Mouse (Mus musculus) frontal cortex, postnatal 25 days (tissue): ENCODE measurements at regions not wholly inside any gene's neighbourhood (a gene's known extent, or its start where the extent isn't known, plus 50 kb on each side); places are given as distances from the start of the nearest gene placed in this dataset.
A peak's percentile ranks its signal among the peaks of the same experiment; 100 is the strongest.

Source experiments
- DNase-seq, 2 experiments: peaks; one replicate each; pipeline ENCODE4 v3.0.0; 2022; ENCODE audit warnings: low spot score in 2 of 2

DNA sequence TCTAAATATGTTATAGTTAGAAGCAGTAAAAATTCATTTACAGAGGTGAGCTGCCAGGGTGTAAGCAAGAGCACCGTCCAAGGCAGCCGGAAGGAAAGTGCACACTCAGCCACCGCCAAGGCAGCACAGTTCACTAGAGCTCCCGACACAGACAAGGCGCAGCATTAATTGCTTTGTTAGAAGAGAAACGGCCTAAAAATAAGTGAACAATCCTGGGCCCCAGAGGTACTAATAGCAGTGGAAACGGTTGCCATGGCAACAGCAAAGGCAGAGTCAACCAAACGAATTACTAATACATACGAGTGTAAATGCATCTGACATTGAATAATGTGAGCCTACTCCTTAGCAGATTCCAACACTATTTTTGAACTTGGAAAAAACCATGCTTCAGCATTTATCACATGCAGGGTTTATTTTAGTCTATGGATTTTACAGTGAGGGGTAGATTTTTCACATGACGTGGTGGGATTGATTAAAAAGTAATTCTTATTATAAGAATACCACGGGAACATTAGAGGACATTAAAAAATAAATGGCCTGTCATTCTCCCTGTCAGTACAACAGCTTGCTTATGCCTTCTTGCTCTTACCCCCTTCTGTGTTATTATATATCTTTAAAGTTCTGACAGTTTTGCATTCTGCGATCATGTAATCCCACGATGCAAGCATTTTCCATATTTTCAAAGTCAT, 62.5 kb downstream of the Cavin4 start:
- peak; percentile 8 to 17 for DNase-seq

DNA sequence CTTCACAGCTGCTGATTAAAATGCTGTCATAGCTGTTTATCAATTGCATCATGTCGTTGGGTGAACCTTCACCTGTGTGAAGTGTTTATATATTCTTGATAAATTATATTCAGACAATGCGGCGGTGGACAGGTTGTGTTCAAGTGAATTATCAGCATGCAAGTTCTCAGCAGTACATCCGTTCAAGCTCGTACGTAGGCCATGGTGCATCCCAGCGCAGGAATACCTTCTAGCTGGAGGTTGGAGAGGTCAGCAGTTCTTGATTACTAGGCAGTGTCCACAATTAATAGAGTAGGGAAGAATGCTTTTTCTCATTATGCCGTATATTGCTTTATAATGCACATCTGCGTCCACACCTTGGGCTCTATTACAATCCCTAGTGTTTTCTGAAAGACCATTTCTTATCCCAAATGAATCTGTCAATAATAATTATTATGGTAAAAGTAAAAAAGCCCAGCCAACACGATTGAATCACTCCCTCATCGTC, 63.1 kb downstream of the Cavin4 start:
- no peak for DNase-seq

DNA sequence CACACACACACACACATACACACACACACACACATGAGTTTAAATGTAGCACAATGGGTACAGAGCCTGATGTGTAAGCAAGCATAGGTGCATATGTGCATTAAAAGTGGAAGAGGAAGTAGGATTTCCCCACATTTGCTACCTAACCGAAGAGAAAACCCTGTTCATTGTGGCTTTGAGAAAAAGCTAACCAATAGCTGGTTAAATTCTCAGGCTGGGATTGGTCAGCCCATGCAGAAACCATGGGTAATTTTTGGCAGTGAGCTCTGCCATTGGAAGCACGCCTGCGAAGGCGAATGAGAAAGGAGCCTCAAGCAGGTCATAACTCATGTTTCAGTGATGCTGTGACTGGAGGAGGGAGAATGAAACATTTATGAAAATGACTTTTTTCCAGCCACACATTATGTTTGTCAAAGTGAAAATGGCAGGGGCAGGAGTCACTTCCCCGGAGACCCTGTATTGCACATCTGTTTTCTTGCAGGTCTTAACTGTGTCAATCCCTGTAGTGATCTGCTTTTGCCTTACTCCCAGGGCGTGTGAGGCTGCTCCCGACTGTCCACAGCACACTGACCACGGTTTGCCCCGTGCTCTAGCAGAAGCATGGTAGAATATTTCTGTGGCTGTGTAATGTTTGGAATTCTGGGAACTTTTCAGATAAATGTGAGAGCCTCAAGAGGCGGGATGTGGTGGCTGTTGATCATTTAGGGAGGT, 71.7 kb downstream of the Cavin4 start:
- DNase-seq, result no peak

DNA sequence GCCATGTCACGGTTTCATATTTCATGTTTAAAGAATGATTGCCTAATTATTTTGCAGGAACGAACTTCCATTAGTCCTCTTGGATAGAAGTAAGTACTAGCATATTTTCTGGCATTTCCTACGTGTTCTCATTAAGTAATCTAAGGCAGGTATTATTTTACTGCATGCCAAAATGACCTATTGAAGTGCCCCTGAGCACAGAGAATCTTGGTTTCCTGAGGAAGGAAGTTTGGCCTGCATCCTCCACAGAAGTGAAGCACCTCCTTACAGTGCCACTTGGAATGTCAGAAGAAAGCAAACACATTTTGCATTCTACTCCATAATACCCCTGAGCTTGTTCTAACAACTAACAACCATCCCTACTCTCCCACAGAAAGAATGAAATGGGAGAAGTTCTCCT, 82.9 kb downstream of the Cavin4 start:
- no peak for DNase-seq

DNA sequence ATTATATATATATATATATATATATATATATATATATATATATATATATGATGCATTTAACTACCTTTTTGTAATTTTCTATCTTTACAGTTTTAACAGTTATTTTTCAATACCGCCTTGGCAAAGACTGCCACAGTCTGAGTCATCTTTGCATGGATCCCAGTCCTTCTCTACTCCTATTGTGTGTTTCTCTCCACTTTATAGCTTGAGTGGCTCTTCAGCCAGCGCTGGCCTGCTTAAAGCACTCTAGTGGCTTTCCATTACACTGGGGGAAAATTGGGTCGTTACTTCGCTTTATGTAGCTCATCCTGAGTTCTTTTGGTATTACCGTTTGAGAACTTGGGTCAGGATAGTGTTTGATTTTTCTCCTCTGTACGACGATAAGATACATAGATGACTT, 86.3 kb downstream of the Cavin4 start:
- DNase-seq, result no peak

DNA sequence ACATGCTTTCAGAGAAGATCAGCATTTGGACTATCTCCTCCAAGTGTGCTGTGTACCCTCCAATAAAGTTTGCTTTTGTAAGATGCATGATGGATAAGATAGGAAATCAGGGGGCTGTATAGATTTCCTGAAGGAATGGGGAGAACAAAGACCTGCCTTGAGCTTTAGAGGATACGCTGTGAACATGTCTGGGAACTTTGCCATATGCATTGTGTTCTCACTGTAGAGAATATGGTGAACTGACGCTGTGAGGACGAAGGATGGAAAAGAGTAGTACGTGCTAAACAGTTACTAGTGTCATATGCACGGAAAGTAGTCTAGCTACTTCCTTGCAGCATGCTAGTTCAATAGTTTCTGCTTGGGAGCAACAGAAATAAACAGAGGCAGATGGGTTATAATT, 86.8 kb downstream of the Cavin4 start:
- no peak for DNase-seq

DNA sequence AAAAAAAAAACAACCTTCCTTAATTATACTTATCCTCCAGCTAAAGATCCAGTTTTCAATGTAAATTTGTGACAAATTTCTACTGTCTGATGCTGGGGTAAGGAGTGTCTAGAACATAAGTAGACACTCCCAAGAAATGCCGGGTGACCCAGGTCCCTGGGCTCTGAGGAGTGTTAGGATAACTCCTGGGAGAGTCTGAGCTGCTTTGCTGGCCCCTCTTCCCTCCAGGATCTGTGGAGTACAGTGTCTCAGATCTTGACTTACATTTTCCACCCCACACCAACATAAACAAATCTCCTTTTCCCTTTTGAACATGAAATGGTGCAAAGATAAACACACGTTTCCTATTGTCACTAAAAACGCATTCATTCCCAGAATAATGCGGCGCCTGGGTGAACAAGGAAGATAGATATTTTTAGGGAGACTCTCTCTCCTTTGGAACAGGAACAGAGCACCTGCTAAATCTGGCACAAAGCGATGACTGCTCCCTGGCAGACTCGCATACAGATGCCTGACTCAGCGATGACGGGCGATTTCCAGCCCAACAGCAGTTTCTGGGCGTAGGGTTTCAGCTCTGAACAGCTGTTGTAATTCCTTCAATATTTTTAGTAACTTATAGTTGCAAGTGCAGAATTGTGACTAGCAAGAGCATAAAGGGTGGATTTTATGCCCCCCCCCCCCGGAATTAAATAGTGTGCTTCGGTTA, 91.3 kb downstream of the Cavin4 start:
- DNase-seq, result peak; percentile 18 to 50

DNA sequence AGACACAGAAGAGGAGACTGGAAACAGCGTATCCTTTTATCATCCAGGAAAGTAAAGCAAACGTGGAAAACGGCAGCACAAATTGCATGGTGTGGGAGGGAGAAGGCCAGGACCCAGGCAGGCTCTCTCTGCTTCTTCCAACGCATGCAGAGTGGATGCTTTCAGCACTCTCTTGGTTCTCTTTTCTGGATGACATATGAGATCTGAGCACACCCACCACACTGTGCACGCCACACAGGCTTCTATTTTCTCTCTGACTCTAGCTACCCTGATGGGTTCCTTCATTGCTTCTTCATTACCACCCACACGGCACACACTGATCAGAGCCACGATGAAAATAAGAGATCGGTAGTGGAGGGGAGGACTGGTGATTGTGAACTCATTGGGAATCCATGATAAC, 97.3 kb downstream of the Cavin4 start:
- no peak for DNase-seq

DNA sequence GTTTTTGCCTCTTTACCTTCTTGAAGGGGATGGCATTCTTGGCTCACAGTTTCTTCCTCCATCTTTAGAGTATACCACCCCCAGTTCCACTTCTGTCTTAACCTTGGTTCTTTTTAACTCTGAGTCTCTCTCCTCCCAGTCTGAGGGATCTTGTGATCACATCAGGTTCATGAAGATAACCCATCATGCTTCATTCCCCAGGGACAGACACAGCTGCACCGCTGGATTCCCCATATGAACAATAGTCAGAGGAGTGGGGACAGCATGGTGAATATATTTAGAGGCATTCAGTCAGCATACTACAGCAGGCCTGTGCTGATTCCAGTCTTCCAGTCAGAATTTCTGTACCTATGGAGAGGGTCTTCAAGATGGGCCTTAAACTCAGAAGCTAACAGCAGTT, 103.1 kb downstream of the Cavin4 start:
- no peak for DNase-seq

DNA sequence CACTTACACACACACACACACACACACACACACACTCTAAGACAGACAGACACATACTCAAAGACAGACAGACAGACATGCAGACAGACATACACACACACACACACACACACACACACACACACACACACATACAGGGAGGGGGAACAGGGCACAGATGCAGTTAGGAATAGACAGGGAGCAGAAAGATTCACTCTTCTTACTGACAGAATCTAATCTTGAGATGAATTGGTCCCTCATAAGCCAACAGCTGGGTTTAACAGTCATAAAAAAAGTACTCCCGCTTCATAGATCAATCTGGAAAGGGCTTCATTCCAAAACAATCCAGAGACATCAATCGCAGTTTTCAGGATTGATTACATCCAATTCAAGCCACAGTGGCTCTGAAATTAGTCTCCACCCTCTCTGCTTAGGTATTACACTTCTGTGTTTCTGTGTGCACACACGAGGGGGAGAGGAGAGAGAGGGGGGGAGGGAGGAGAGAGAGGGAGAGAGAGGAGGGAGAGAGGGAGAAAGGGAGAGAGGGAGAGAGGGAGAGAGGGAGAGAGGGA, 107.2 kb downstream of the Cavin4 start:
- DNase-seq, result no peak

DNA sequence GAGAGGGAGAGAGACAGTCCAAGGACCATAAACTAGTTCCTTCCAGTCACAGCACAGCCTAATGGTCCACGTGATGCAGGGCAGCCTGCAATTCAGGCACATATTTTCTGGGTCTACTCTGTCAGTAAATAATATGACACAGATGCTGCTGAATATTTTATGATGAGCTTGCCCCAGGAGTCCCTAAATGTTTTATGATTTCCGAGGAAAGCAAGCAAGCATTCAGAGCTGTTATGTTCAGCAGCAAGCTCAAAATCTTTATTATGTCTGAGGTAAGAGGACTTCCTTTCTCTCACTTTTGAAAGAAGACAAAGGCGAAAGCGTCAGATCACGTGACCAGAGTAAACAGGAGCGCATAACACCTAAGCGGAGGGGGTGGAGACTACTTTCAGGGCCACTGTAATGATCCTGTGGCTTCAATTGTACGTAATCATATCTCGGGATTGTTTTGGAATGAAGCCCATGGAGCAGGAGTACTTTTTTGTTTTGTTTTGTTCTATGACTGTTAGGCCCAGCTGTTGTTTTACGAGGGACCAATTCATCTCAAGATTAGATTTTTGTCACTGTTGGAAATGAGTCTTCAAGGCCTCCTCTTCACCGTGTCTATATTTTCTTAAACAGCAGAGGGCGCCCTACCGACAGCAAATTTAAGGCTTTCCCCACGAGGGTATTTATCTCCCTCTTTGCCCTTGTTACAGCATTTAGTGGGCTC, 107.8 kb downstream of the Cavin4 start:
- DNase-seq, result peak; percentile 19 to 41

DNA sequence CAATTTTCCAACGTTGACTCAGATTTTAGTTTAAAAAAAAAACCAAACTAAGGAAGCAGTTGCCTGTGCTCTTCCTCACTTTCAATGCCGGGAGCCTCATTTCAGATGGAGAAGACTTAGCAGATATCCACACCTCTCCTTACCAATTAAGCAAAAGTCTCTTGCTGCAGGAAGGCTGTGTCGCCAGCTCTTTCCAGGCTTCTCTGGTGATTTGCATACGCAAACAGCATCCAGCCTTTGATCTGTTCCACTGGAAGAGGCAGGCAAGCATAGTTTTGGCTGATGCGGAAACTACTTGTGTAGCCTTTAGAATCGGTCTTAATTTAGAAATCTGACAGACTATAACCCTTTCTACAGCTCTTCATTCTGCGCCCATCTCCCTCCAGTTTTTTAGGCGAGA, 108.5 kb downstream of the Cavin4 start:
- DNase-seq, result no peak

DNA sequence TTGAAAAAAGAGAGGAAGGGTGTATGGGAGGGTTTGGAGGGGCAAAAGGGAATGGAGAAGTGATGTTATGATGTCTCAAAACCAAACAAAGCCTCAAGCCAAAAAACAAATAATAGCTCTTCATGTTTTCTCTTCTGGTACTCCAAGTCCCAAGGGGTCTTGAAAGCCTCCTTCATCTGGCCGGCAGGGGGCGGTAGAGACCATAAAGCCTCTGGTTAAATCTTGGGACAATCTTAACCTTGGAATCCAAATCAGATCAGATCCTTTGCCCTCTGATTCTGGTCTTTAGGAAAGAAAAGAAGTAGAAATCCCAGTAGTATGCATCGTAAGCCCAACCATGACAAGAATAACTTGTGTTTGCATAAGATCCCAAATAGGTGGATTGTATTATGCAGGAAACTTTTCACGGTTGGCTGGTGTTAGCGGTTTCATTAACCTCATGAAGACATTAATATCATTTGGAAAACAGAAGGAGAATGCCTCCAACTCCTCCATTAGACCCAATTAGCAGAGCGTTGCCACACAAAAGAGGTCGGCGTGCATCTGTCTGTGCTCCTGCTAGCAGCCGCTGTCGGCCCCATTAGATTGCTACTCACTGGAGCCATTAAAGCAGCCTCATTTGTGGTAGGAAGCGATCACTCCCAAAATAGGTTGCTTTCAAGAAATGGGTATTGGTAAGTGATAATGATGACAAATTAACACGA, 116.0 kb downstream of the Cavin4 start:
- peak; percentile 72 to 80 for DNase-seq

DNA sequence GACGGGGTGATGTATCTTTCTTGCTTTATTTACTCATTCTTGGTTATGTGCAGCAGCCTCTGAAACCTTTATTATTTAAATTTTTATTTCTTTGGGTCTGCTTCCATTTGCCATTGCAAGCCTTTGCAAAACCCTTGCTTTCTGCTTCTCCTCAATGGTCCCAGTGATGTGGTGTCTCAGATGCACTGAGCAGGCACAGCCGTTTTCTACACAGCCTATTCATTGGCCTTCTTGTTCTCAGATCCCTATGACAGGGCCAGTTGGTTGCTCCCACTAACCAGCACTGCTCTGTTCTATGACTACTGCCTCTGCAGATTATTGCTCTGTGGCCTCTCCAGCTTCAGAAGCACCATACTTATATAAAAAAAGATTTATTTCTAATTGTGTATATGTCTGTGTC, 116.6 kb downstream of the Cavin4 start:
- no peak for DNase-seq

DNA sequence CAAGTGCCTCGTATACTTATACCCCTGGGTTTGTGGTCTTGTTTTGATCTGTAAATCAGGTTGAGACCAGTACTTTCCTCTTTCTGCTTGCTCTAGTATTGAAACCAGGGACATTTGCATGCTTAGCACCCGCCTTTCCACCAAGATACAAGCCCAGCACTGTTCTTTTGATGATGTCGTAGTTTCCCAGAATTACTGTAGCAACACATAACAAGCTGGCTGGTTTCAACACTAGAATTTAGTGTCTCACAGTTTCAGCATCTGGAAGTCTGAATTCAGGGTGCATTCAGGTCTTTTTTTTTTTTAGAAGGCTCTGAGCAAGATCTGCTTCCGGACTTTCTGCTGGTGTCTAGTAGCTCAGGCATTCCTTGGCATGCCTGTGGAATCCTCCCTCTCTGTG, 117.8 kb downstream of the Cavin4 start:
- no peak for DNase-seq

DNA sequence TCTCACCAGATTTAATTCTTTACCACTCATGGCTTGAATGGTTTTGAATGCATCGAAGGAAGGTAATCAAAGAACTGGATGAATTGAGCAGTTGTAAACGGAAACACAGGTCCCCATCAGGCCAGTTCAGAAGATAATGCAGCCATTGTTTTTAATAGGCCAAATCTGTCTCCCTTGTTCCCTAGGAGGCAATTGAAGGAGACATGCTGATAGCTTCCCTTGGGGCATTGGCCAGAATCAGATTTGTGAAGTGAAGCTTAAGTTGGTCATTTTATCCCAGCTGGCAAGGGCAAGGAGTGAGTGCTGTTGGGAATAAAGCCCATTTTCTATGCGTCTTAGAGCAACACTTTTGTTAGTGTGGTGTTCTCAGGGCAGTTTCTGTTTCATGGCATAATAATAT, 119.4 kb downstream of the Cavin4 start:
- DNase-seq, result no peak

DNA sequence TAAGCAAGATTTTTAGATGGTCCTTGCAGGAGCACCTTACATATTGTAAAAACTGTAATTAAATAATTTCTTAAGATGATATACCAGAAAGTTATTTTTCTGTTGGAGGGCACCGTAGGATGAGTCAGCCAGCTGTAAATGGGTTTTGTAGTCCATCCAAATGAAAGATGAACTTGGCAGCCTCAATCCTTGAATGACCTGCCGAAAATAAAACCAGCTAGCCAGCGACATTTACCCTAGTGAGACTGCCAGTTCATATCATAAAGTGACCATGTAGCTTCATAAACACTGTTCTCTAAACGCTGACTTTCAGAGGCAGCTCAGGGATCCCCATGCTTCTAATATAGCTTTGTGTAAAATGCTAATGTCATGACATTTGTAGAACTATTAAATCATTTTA, 127.8 kb downstream of the Cavin4 start:
- no peak for DNase-seq

DNA sequence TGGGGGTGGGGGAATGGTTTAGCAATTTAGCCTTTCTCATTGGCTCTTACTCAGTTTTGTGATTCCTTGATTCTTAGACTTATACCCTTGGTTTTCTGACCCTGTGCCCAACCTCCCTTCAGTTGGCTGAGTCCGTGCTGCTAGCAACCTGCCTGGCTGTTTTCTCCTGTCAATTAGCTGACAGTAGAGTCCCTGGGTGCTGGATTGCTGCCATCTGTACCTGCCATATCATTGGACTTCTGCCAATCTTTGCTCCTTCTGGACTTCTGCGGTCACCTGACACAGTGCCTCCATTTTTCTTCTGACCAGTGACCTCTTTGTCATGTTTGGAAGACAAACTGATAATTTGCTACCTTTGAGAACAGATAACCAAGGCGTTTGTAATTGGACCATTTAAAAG, 140.5 kb downstream of the Cavin4 start:
- no peak for DNase-seq

DNA sequence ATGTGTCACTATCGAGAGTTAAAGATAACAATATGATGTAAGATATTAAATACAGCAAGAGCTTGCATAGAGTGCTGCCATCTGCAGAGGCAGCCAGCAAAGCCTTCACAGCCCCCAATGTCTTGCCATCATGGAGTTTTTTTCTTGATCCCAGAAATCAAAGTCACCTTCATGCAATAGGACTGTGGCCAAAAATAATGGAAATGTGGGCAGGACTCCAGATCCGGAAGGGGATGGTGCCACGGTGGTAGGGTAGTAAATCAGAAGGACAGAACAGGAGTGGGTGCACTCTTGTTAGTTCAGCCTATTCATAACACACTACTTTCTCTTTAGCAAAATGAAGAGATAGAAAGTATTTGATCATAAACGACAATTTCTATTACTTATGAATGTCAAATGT, 145.3 kb downstream of the Cavin4 start:
- no peak for DNase-seq

DNA sequence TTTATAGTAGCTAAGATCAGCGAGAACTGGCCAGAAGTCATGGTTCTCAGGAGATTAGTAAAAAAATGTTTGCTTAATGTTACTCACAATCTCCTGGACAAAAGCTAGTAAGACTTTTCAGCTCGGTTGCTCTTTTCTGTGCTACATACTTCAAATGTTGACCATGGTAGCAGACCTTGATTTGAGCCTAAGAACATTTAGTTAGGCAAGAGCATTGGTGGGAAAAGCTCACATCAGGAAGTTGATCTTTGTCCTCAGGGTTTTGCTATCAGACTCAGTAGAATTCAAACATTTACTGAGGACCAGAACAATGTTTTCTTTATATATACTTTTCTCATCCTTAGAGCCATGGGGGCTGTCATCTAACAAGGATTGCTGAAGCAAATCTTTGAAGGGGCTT, 170.4 kb downstream of the Cavin4 start:
- no peak for DNase-seq

DNA sequence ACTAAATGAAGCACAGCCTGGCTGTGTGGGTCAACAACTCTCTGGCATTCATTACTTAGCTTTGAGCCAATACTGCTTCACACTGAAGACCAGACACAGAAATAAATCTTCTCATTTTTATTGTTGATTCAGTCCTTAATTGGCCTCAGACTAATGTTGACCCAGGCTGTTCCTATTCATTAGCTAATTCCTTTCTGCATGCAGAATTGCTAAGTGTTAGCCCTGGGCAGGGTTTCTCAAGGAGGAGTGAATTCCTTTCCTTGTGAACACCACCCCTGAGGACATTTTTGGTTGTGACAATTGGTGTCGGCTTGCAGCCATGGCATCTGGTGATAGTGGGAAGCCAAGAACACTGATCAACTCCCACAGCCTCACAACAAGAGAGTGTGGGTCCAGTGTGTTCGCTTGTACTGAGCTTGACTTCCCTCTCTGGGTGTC, 179.5 kb downstream of the Cavin4 start:
- DNase-seq, result no peak
